22 mouse cellular contexts compared by ENCODE assay signal in the genomic region with DNA sequence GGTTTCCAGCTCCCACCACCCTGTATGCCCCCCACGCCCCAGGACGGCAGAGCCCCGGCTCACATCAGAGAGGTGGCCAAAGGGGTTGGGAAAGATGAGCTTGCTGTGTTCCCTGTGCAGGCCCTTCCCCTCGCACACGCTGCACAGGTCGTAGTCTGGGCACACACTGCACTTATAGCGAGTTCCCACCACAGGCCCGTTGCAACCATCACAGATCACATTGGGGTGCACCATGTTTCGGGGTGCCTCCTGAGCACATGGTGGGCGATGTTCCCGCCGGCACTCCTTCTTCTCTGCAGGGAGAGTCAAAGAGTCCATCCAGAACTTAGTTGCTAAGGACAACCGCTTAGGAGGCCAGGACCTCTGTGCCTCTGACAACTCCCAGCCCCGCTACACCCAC.
"Had no signal": no experiment of that assay in that cellular context is flagged by ENCODE, and none has a peak within 500 bp of the region (broad histone marks: within the 10 kb centered on the region; RNA-seq: fewer than 3 reads in every experiment).

No protein-coding gene starts in this region.

- H3K4me2 ChIP-seq: lung, embryonic 14.5 days; midbrain, embryonic 11.5 days; neural tube, embryonic 12.5 days; neural tube, embryonic 15.5 days had no signal

- H3K27ac ChIP-seq: kidney, postnatal 0 days; layer of hippocampus, adult 2 months; limb, embryonic 10.5 days; limb, embryonic 13.5 days; liver, embryonic 14.5 days; macrophage; neural tube, embryonic 12.5 days; neural tube, embryonic 15.5 days; stomach, postnatal 0 days had no signal

- H3K9me3 ChIP-seq: limb, embryonic 10.5 days; limb, embryonic 13.5 days; neural tube, embryonic 12.5 days; neural tube, embryonic 15.5 days had no signal

- H3K27me3 ChIP-seq: limb, embryonic 13.5 days; neural tube, embryonic 12.5 days; neural tube, embryonic 15.5 days had no signal

- H3K4me3 ChIP-seq: limb, embryonic 10.5 days; limb, embryonic 13.5 days; neural tube, embryonic 12.5 days; neural tube, embryonic 15.5 days had no signal

- ATAC-seq: liver, postnatal 0 days; lung, postnatal 0 days had no signal

- DNase-seq: kidney, postnatal 25 days; layer of hippocampus, adult 9-11 months; liver, postnatal 0 days; lung, embryonic 14.5 days; midbrain, embryonic 14.5 days; right cerebral cortex, adult 18-20 months; right cerebral cortex, postnatal 14 days; right cerebral cortex, postnatal 4 days; thymus, adult 2 months; thymus, postnatal 14 days; thymus, postnatal 4 days had no signal
